Mouse (Mus musculus): ENCODE results near the gene Zc3hav1l. TPM values are rescaled to one million over a fixed set of nuclear protein-coding genes. Genes with fewer than 3 reads are reported as not detected.

Gene Zc3hav1l
- total RNA-seq, 2 experiments from 2014 or later, result 3.6 to 4.1 TPM

GRCm38 (mm10) chr6:38284422-38284821, 14.6 kb downstream of the Zc3hav1l start:
- DNase-seq (ENCODE audit: low spot score in 2 of 2), result no peak

- DNase-seq (ENCODE audit: low spot score in 2 of 2), result no peak
Observed at GRCm38 (mm10) chr6:38264466-38264865, 34.6 kb downstream of the Zc3hav1l start.

- no peak for DNase-seq (ENCODE audit: low spot score in 2 of 2)
Observed at GRCm38 (mm10) chr6:38263393-38264159, 35.5 kb downstream of the Zc3hav1l start.

- no peak for DNase-seq (ENCODE audit: low spot score in 2 of 2)
Observed at GRCm38 (mm10) chr6:38261877-38262276, 37.2 kb downstream of the Zc3hav1l start.

- no peak for DNase-seq (ENCODE audit: low spot score in 2 of 2)
Observed at GRCm38 (mm10) chr6:38257506-38257905, 41.6 kb downstream of the Zc3hav1l start.

- DNase-seq (ENCODE audit: low spot score in 2 of 2), result no peak
Observed at GRCm38 (mm10) chr6:38256793-38257192, 42.3 kb downstream of the Zc3hav1l start.

- DNase-seq (ENCODE audit: low spot score in 2 of 2), result no peak
Observed at GRCm38 (mm10) chr6:38255794-38256193, 43.3 kb downstream of the Zc3hav1l start.

GRCm38 (mm10) chr6:38253736-38254641, 45.1 kb downstream of the Zc3hav1l start, which contains the start of gene D630045J12Rik:
TSS of gene D630045J12Rik (minus strand) at chr6:38254009.
- DNase-seq (ENCODE audit: low spot score in 2 of 2), result peak; percentile 61 to 80

- DNase-seq (ENCODE audit: low spot score in 2 of 2), result peak; percentile 23 to 43
Observed at GRCm38 (mm10) chr6:38252766-38253735, 46.0 kb downstream of the Zc3hav1l start.

- no peak for DNase-seq (ENCODE audit: low spot score in 2 of 2)
Observed at GRCm38 (mm10) chr6:38252139-38252538, 46.9 kb downstream of the Zc3hav1l start.

- no peak for DNase-seq (ENCODE audit: low spot score in 2 of 2)
Observed at GRCm38 (mm10) chr6:38251464-38251863, 47.6 kb downstream of the Zc3hav1l start.

- no peak for DNase-seq (ENCODE audit: low spot score in 2 of 2)
Observed at GRCm38 (mm10) chr6:38247362-38247761, 51.7 kb downstream of the Zc3hav1l start.

- no peak for DNase-seq (ENCODE audit: low spot score in 2 of 2)
Observed at GRCm38 (mm10) chr6:38244806-38245205, 54.3 kb downstream of the Zc3hav1l start.

GRCm38 (mm10) chr6:38244167-38244566, 54.9 kb downstream of the Zc3hav1l start:
- no peak for DNase-seq (ENCODE audit: low spot score in 2 of 2)

- no peak for DNase-seq (ENCODE audit: low spot score in 2 of 2)
Observed at GRCm38 (mm10) chr6:38242833-38243232, 56.2 kb downstream of the Zc3hav1l start.

- no peak for DNase-seq (ENCODE audit: low spot score in 2 of 2)
Observed at GRCm38 (mm10) chr6:38242295-38242830, 56.7 kb downstream of the Zc3hav1l start.

- no peak for DNase-seq (ENCODE audit: low spot score in 2 of 2)
Observed at GRCm38 (mm10) chr6:38241508-38241907, 57.6 kb downstream of the Zc3hav1l start.

GRCm38 (mm10) chr6:38240618-38241017, 58.4 kb downstream of the Zc3hav1l start:
- no peak for DNase-seq (ENCODE audit: low spot score in 2 of 2)

- no peak for DNase-seq (ENCODE audit: low spot score in 2 of 2)
Observed at GRCm38 (mm10) chr6:38238382-38238781, 60.7 kb downstream of the Zc3hav1l start.
